Mouse (Mus musculus) cerebellum, adult 2 months (tissue): ENCODE results near the gene Epha4.

ENCODE experiments used
- CTCF ChIP-seq: fragments of 200-500 bp; IDR thresholded peaks from 2 replicates; pipeline ENCODE4 v1.5.1; 2011; ENCODE audit warnings: low read depth, mild to moderate bottlenecking, control low read depth, low read length, moderate library complexity, borderline replicate concordance; ENCODE audit not compliant: insufficient read depth
- POLR2A ChIP-seq: fragments of 200-500 bp; IDR thresholded peaks from 2 replicates; pipeline ENCODE4 v1.6.1; 2011; ENCODE audit warnings: low read length, control low read depth, borderline replicate concordance; ENCODE audit not compliant: insufficient read depth

- TF ChIP-seq POLR2A (no peak), CTCF (no peak)
Observed at GRCm38 (mm10) chr1:77365850-77366249, 149.0 kb downstream of the Epha4 start.
